Mouse (Mus musculus) lung, adult 2 months (tissue): ENCODE results near the gene Enah.

Source experiments
- CTCF ChIP-seq: fragments of 200-500 bp; IDR thresholded peaks from 2 replicates; pipeline ENCODE4 v1.5.1; 2011; ENCODE audit warnings: mild to moderate bottlenecking, low read length, control low read depth; ENCODE audit not compliant: insufficient read depth
- POLR2A ChIP-seq: fragments of 200-500 bp; IDR thresholded peaks from 2 replicates; pipeline ENCODE4 v1.6.1; 2011; ENCODE audit warnings: low read depth, mild to moderate bottlenecking, control low read depth, low read length, borderline replicate concordance; ENCODE audit errors: extremely low read depth

GRCm38 (mm10) chr1:182020831-182021460 lies 1.2 kb upstream of the Enah start:
- TF ChIP-seq CTCF (no peak), POLR2A (no peak)
